Mouse (Mus musculus): ENCODE measurements at regions not wholly inside any gene's neighbourhood (a gene's known extent, or its start where the extent isn't known, plus 50 kb on each side); places are given as distances from the start of the nearest gene placed in this dataset.

DNA sequence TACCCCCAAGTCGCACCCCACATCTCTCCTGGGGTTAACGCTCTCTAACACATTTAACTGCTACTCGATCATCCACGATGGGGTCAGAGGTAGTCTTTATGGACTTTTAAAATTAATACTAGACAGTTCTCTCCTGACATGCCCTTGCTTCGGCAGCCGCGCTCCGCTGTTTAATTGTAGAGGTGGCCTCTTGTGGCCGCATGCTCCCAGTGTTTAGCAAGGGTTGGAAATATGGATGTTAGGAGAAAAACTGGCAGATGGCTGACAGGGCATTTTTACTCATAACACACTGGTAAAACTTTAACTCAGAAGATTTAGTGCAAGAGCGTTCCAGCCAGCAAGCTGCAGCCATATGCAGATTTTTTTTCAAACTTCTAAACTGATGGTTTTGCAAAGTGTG lies 242.7 kb downstream of the Tshz3 start:
- in situ Hi-C loops (cut with MboI, MseI): no loop called here

- in situ Hi-C loops (cut with MboI, MseI): no loop called here
Observed at GRCm38 (mm10) chr7:36945024-36945815, 247.3 kb downstream of the Tshz3 start.

GRCm38 (mm10) chr7:36949511-36949910 lies 251.6 kb downstream of the Tshz3 start:
- in situ Hi-C loops (cut with MboI, MseI): no loop called here

DNA sequence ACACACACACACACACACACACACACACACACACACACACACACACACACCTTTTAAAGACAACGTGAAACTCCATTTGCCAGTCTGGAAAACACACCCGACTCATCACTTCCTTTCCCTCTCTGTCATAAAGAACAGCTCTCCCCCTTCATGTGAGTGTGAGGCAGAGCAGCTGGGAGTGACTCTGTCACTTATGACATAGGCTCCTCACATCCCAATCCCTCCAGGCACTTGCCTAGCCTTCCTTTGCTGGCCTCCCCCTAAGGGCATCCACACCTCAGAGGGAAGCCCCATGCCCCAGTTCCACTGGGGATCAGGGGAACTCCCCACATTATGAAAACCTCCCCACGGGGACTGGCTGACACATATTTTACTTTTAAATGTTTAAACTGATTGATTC lies 257.5 kb downstream of the Tshz3 start:
- in situ Hi-C loops (cut with MboI, MseI): no loop called here

GRCm38 (mm10) chr7:36958255-36958654 lies 260.3 kb downstream of the Tshz3 start:
- in situ Hi-C loops (cut with MboI, MseI): no loop called here

DNA sequence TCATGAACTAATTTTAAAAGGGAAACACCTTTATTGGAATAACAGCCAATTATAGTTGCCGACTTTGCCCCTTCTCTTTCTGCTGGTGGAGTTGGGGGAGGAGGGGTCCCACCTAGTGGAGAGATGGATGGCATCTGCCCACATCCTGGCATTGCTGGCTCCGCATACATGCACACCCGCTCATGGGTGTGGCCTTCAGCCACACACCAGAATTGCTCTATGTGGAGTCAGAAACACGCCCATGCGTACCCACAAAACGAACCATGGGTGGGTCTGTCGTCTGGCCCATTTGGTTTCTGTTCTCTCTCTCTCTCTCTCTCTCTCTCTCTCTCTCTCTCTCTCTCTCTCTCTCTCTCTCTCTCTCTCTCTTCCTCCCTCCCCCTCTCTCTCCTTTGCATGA lies 273.9 kb downstream of the Tshz3 start:
- in situ Hi-C loops (cut with MboI, MseI): no loop called here

DNA sequence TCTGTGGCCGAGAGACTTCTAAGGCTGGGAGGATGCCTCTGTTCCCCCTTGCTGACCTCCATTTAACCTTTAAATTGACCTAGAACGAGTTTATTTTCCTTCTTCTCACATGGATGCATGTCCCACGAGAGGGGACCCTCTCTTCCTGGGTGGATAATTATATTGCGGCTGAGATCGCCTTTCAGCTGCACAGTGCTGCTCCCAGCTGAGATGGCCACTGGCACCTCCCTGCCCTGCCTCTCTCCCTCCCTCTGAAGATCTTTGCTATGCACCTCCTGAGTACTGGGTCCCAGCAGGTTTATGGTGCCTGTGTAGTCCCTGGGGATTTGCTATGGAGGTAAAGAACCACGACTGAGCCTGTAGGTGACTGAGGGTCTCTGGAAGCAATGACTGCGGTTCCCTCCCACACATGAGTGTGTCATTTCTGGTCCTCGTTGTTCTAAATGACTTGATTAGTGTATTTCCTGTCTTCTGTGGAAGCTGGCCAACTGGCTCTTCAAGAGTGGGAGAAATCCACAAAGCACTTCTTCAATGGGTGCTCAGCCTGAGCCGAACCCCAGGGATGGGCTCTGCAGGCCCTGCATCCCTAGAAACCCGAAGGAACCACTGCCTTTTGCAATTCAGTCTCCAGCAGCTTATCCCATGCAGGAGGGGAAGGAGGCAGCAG lies 275.9 kb downstream of the Tshz3 start:
- in situ Hi-C loops (cut with MboI, MseI): no loop called here

GRCm38 (mm10) chr7:36974573-36974972 lies 276.7 kb downstream of the Tshz3 start:
- in situ Hi-C loops (cut with MboI, MseI): no loop called here

DNA sequence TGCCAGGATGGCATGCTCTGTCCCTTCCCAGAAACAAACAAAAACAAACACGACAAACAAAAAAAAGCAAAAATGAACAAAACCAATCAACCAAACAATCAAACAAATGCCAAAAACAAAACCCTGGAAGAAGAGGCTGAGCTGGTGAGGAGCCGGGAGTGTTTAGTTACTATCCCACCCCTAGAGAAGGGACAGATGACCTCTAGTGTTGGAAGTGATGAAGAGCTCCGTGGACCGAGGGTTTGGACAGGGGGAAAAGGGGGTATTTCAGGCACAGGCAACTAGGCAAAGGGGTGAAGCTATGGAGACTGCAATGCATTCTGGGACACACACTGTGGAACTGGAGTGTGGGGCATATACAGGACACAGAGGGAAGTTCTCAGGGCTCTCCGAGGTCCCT lies 277.6 kb downstream of the Tshz3 start:
- in situ Hi-C loops (cut with MboI, MseI): no loop called here

DNA sequence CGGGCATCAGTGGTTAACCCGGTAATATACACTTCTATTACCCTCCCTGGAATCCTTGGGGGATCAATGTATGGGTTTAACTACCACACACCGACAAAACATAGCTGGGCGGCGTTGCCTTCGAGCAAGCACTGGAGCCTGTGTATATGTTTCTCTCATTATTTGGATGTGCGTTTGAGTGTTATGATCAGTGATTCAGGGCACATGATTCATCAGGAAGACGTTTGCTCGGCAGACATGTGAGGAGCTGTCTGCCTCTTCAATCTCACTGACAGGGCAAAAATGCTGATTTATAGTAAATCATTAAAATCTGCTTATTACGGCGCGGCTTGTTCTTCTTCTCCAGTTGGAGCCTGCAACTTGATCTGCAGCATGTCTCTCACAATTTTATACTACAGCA lies 279.9 kb downstream of the Tshz3 start:
- in situ Hi-C loops (cut with MboI, MseI): no loop called here

- in situ Hi-C loops (cut with MboI, MseI): no loop called here
Observed at GRCm38 (mm10) chr7:36989380-36989779, 291.5 kb downstream of the Tshz3 start.

- in situ Hi-C loops (cut with MboI, MseI): no loop called here
Observed at GRCm38 (mm10) chr7:37004601-37005000, 306.7 kb downstream of the Tshz3 start.

- in situ Hi-C loops (cut with MboI, MseI): no loop called here
Observed at GRCm38 (mm10) chr7:37005701-37006100, 307.8 kb downstream of the Tshz3 start.

- in situ Hi-C loops (cut with MboI, MseI): no loop called here
Observed at GRCm38 (mm10) chr7:37006921-37007320, 309.0 kb downstream of the Tshz3 start.

DNA sequence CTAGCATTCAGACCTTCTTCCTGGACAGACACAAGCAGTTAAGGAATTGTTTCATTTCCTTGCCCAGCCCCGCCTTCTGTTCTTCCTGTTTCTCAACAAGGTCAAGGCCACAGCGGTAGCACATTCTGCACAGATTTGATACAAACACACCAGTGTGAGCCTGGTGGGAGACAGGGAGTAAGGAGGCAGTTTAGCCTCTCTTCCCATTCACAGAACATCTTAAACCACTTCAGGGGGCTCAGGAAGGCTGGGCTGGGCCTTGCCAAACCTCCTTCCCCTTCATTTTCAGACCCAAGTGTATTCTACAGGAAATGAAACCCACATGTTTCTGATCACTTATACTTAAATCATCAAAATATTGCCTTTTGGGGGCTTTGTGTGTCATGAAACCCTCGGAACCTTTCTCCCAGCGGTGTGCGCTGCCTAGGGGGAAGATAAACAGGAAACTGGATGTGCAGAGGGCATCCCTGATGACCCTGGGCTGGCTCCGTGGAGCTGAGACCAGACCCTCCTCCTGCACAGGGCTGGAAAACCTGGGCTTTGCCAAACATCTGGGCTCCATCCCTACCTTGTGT lies 313.3 kb downstream of the Tshz3 start:
- in situ Hi-C loops (cut with MboI, MseI): no loop called here

DNA sequence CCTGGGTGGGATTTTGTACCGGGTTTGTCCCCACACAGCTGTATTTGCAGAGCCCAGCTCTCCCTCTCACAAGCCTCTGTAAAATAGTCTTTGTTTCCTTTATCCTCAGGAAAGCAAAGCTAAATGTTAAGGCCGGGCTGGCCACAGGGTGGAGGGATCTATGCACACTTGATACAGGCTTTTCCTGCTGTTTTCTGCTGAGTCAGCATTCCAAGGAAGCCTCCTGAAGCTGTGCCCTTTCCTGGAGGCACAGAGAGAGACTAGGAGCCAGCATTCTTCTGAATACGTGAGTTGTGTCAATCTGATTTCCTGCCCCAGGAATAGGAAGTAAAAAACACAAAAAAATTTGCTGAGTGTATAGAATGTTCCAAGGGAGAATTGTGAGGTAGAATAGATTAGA lies 322.2 kb downstream of the Tshz3 start:
- in situ Hi-C loops (cut with MboI, MseI): no loop called here

GRCm38 (mm10) chr7:37024501-37025025 lies 326.6 kb downstream of the Tshz3 start:
- in situ Hi-C loops (cut with MboI, MseI): no loop called here

GRCm38 (mm10) chr7:37064582-37065458 lies 366.9 kb downstream of the Tshz3 start:
- in situ Hi-C loops (cut with MboI, MseI): no loop called here

GRCm38 (mm10) chr7:37077698-37078097 lies 379.8 kb downstream of the Tshz3 start:
- in situ Hi-C loops (cut with MboI, MseI): no loop called here

GRCm38 (mm10) chr7:37078140-37078539 lies 380.2 kb downstream of the Tshz3 start:
- in situ Hi-C loops (cut with MboI, MseI): no loop called here

GRCm38 (mm10) chr7:37089726-37090125 lies 391.8 kb downstream of the Tshz3 start:
- in situ Hi-C loops (cut with MboI, MseI): loop anchor here in 1 of 2 experiments (10.0 kb wide), 2 partner anchors 245 to 875 kb away; no protein-coding TSS in a partner anchor
